Mouse (Mus musculus): ENCODE data around the gene Lrmda. TPM values are rescaled to one million over a fixed set of nuclear protein-coding genes. Genes with fewer than 3 reads are reported as not detected.

Gene Lrmda
- polyA plus RNA-seq, 1 experiment from 2014 or later, result 1.2 TPM

DNA sequence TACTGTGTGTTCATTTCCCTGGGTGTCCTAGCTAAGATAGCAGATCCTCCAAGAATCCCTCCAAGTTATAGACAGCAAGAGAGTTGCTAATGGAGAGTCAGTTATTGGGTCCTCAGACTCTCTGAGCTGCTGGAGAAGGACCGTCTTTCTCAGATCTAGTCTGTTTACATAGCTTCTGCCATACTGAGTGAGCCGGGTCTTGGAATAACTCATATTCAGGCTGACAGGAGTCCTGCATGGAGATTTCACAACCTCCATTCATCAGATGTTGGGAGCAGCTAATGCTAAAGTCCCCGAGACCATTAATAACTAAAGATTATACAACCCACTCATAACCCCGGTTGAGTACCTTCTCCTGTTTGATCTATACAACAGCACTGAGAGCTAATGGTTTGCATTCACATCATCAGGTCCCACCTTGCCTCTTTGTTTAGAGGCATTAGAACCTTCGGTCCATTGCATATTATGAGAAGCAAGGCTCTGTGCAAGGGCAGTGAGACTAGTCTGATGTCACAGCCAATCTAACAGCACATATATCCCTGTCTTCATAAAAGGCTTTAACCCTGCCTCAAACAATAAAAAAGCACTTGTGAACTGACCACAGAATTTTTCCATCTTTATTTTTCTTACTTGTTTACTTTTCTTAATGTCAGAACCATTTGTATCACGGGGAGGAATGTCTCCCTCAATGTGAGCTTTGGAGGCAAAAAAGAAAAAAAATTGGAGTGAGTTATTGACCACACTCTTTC is 1037.9 kb downstream of the Lrmda start:
- Histone ChIP-seq H3K27me3 (no peaks in the 10 kb centered on the region), H3K36me3 (no peaks in the 10 kb centered on the region), H3K9ac (no peak overlapping the region), H3K4me3 (no peak overlapping the region), H3K4me2 (no peak overlapping the region), H3K9me3 (no peaks in the 10 kb centered on the region), H3K4me1 (no peaks in the 10 kb centered on the region), H3K27ac (no peak overlapping the region)
- ATAC-seq (ENCODE audit: insufficient number of reproducible peaks, insufficient read depth, low FRiP score, low TSS enrichment, low read depth), result no peak
- 85% methylated on average over 6 of the region's 6 CpGs for WGBS

DNA sequence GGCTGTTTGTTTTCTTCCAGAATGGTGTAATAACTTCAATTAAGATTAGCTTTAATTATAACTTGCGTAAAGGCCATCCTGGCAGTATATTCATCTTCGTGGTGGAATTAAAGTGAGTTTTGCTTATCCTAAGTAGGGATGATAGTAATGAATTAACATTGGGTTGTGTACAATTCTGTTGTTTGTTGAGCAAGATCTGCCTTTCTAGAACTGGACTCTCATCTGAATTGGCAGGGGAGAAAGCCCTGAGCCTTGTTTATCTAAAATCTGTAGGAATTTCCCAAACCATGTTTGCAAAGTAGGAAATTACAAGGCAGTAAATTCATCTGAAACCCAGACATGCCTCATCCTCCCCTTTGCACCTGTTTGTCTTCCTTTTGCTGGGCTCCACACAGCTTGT is 1038.5 kb downstream of the Lrmda start:
- no peak overlapping the region for H3K27ac ChIP-seq
- no peaks in the 10 kb centered on the region for H3K9me3 ChIP-seq
- no peaks in the 10 kb centered on the region for H3K4me1 ChIP-seq
- H3K9ac ChIP-seq, result no peak overlapping the region
- no peak overlapping the region for H3K4me2 ChIP-seq
- no peaks in the 10 kb centered on the region for H3K27me3 ChIP-seq
- H3K4me3 ChIP-seq, result no peak overlapping the region
- H3K36me3 ChIP-seq, result no peaks in the 10 kb centered on the region
- ATAC-seq (ENCODE audit: insufficient number of reproducible peaks, insufficient read depth, low FRiP score, low TSS enrichment, low read depth), result no peak
- 89% methylated on average over 2 of the region's 2 CpGs for WGBS

GRCm38 (mm10) chr14:23078719-23079118 is 1059.2 kb downstream of the Lrmda start:
- Histone ChIP-seq H3K27ac (no peak overlapping the region), H3K9ac (no peak overlapping the region), H3K36me3 (no peaks in the 10 kb centered on the region), H3K27me3 (no peaks in the 10 kb centered on the region), H3K4me1 (no peaks in the 10 kb centered on the region), H3K4me3 (no peak overlapping the region), H3K4me2 (no peak overlapping the region), H3K9me3 (no peaks in the 10 kb centered on the region)
- no peak for ATAC-seq (ENCODE audit: insufficient number of reproducible peaks, insufficient read depth, low FRiP score, low TSS enrichment, low read depth)
- 72% methylated on average over 1 of the region's 1 CpGs for WGBS

- no peak overlapping the region for H3K9ac ChIP-seq
- H3K4me2 ChIP-seq, result no peak overlapping the region
- H3K4me1 ChIP-seq, result 0 out of 2 replicates have a peak, but pooled peaks cover 3% of the 10 kb centered on the region
- H3K27ac ChIP-seq, result no peak overlapping the region
- no peaks in the 10 kb centered on the region for H3K9me3 ChIP-seq
- no peak overlapping the region for H3K4me3 ChIP-seq
- ATAC-seq (ENCODE audit: insufficient number of reproducible peaks, insufficient read depth, low FRiP score, low TSS enrichment, low read depth), result no peak
- H3K27me3 ChIP-seq, result no peaks in the 10 kb centered on the region
- WGBS, result 79% methylated on average over 1 of the region's 1 CpGs
- no peaks in the 10 kb centered on the region for H3K36me3 ChIP-seq
Observed at GRCm38 (mm10) chr14:23084241-23084773, 1064.8 kb downstream of the Lrmda start.

DNA sequence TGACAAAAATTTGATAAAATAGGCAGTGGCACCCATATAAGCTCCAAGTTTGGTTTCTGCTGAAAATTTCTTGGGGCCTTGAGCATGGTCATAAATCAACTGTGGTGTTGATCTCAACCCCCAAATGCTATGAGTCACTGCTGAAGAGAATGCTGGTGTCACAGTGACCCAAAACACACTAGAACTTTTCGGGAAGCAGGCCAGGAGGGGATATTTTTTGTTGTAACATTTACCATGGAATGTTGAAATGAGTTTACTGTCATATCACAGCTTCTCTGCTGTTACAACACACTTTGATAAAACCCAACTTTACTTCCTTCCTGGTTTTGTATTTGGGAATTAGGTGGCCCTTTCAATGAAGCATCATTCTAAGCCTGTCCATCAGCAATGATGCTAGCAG is 1065.3 kb downstream of the Lrmda start:
- H3K9me3 ChIP-seq, result no peaks in the 10 kb centered on the region
- no peak overlapping the region for H3K9ac ChIP-seq
- no peaks in the 10 kb centered on the region for H3K27me3 ChIP-seq
- 0 out of 2 replicates have a peak, but pooled peaks cover 3% of the 10 kb centered on the region for H3K4me1 ChIP-seq
- 71% methylated on average over 1 of the region's 1 CpGs for WGBS
- no peaks in the 10 kb centered on the region for H3K36me3 ChIP-seq
- no peak overlapping the region for H3K4me2 ChIP-seq
- no peak for ATAC-seq (ENCODE audit: insufficient number of reproducible peaks, insufficient read depth, low FRiP score, low TSS enrichment, low read depth)
- no peak overlapping the region for H3K27ac ChIP-seq
- H3K4me3 ChIP-seq, result no peak overlapping the region

DNA sequence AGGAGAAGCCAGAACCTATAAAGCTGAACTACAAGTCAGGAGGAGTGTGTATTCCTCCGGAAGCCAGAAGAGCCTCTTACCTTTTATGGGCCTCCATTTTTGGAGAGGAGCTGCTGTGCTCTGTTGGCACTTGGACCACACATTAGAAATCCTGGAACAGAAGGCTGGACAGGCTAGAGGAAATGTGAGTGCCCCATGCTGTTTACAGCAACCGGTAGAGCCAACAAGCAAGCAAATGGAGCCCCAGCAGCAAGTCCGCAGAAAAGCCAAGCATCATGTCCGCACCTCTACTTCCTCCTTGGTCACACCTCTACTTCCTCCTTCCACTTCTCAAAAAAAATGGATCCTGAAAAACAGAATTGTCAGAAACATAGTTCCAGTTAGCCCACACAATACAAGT is 1073.8 kb downstream of the Lrmda start:
- Histone ChIP-seq H3K9ac (no peak overlapping the region), H3K27ac (no peak overlapping the region), H3K36me3 (no peaks in the 10 kb centered on the region), H3K4me2 (no peak overlapping the region), H3K4me1 (0 out of 2 replicates have a peak, but pooled peaks cover 5% of the 10 kb centered on the region), H3K4me3 (no peak overlapping the region), H3K27me3 (no peaks in the 10 kb centered on the region), H3K9me3 (no peaks in the 10 kb centered on the region)
- ATAC-seq (ENCODE audit: insufficient number of reproducible peaks, insufficient read depth, low FRiP score, low TSS enrichment, low read depth), result no peak
- 89% methylated on average over 4 of the region's 4 CpGs for WGBS

- H3K9me3 ChIP-seq, result no peaks in the 10 kb centered on the region
Observed at GRCm38 (mm10) chr14:23094546-23095157, 1075.1 kb downstream of the Lrmda start.

DNA sequence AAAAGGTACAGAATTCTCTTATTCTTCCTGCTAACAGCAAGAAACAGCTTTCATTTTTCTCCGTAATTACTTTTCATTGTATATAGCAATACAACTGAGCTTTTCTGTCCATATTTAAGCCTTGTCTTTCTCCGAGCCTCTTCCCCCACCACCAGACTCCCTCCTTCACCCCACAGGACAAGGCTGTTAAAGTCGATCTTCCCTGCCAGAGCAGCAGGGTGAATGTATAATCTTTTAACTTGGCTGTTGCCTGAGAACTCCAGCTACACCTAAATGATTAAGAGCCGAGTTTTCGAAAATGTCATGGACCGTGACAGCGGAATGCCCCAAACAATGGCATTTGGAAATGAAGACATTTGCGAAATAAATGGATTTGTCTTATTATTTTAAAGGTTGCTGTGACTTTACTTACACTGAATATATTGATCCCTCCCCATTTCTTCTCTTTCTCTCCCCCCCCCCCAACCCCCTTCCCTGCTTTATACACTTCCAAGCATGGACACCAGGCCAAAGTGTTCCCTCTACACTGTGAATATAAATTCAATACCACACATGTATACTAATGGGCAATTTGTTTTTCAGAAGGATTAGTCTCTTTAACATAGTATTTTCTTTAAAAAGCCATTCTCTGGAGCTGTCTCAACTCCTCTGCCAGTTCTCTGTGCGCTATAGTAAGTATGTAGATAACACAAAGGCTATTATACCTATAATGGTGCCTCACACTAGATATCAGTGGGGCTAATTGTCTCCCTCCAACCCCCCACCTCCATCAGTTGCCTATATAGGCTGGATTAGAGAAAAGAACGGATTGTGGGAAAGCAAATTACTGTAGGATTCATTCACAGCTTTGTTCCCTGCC is 1075.9 kb downstream of the Lrmda start:
- 0 out of 2 replicates have a peak, but pooled peaks cover 5% of the 10 kb centered on the region for H3K4me1 ChIP-seq
- H3K36me3 ChIP-seq, result no peaks in the 10 kb centered on the region
- no peaks in the 10 kb centered on the region for H3K27me3 ChIP-seq
- WGBS, result 64% methylated on average over 10 of the region's 10 CpGs
- no peak overlapping the region for H3K4me3 ChIP-seq
- ATAC-seq (ENCODE audit: insufficient number of reproducible peaks, insufficient read depth, low FRiP score, low TSS enrichment, low read depth), result no peak
- no peak overlapping the region for H3K27ac ChIP-seq
- H3K9me3 ChIP-seq, result no peaks in the 10 kb centered on the region
- H3K9ac ChIP-seq, result no peak overlapping the region
- no peak overlapping the region for H3K4me2 ChIP-seq

More at GRCm38 (mm10) chr14:23094546-23095157, 1075.1 kb downstream of the Lrmda start:
- H3K4me2 ChIP-seq, result no peak overlapping the region
- H3K9ac ChIP-seq, result no peak overlapping the region
- 52% methylated on average over 5 of the region's 5 CpGs for WGBS
- no peaks in the 10 kb centered on the region for H3K36me3 ChIP-seq
- H3K4me3 ChIP-seq, result no peak overlapping the region
- no peaks in the 10 kb centered on the region for H3K27me3 ChIP-seq
- ATAC-seq (ENCODE audit: insufficient number of reproducible peaks, insufficient read depth, low FRiP score, low TSS enrichment, low read depth), result no peak
- no peak overlapping the region for H3K27ac ChIP-seq
- 0 out of 2 replicates have a peak, but pooled peaks cover 5% of the 10 kb centered on the region for H3K4me1 ChIP-seq

- no peak overlapping the region for H3K9ac ChIP-seq
- no peak overlapping the region for H3K4me3 ChIP-seq
- 0 out of 2 replicates have a peak, but pooled peaks cover 5% of the 10 kb centered on the region for H3K4me1 ChIP-seq
- H3K27ac ChIP-seq, result no peak overlapping the region
- no peaks in the 10 kb centered on the region for H3K36me3 ChIP-seq
- H3K27me3 ChIP-seq, result no peaks in the 10 kb centered on the region
- no peak for ATAC-seq (ENCODE audit: insufficient number of reproducible peaks, insufficient read depth, low FRiP score, low TSS enrichment, low read depth)
- H3K9me3 ChIP-seq, result no peaks in the 10 kb centered on the region
- WGBS, result 40% methylated on average over 3 of the region's 3 CpGs
- H3K4me2 ChIP-seq, result no peak overlapping the region
Observed at GRCm38 (mm10) chr14:23096017-23096336, 1076.5 kb downstream of the Lrmda start.

GRCm38 (mm10) chr14:23096405-23096804 is 1076.9 kb downstream of the Lrmda start:
- no peaks in the 10 kb centered on the region for H3K27me3 ChIP-seq
- no peak overlapping the region for H3K4me3 ChIP-seq
- ATAC-seq (ENCODE audit: insufficient number of reproducible peaks, insufficient read depth, low FRiP score, low TSS enrichment, low read depth), result no peak
- 67% methylated on average over 4 of the region's 4 CpGs for WGBS
- H3K4me1 ChIP-seq, result 0 out of 2 replicates have a peak, but pooled peaks cover 5% of the 10 kb centered on the region
- H3K36me3 ChIP-seq, result no peaks in the 10 kb centered on the region
- no peak overlapping the region for H3K9ac ChIP-seq
- no peaks in the 10 kb centered on the region for H3K9me3 ChIP-seq
- H3K4me2 ChIP-seq, result no peak overlapping the region
- no peak overlapping the region for H3K27ac ChIP-seq

All from embryonic facial prominence, embryonic 13.5 days (tissue).